Mouse (Mus musculus): Measurements from ENCODE around the gene Nutf2.

Gene Nutf2

DNA sequence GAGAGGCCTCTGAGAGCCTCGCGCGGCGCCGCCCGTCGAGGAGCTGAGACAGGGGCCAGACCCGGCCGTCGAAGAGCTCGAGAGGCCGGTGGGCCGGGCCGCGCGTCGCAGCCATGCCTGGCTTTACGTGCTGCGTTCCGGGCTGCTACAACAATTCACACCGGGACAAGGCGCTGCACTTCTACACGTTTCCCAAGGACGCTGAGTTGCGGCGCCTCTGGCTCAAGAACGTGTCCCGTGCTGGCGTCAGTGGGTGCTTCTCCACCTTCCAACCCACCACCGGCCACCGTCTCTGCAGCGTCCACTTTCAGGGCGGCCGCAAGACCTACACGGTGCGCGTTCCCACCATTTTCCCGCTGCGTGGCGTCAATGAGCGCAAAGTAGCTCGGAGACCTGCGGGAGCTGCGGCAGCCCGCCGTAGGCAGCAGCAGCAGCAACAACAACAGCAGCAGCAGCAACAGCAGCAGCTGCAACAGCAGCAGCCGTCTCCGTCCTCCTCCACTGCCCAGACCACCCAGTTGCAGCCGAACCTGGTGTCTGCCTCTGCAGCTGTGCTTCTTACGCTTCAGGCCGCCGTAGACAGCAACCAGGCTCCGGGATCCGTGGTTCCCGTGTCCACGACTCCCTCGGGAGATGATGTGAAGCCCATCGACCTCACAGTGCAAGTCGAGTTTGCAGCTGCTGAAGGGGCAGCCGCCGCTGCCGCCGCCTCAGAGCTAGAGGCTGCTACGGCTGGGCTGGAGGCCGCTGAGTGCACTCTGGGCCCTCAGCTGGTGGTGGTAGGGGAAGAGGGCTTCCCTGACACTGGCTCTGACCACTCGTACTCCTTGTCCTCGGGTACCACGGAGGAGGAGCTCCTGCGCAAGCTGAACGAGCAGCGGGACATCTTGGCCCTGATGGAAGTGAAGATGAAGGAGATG, 4.9 kb upstream of the Nutf2 start:
- DNase-seq = peak; percentile 50 to 71

DNA sequence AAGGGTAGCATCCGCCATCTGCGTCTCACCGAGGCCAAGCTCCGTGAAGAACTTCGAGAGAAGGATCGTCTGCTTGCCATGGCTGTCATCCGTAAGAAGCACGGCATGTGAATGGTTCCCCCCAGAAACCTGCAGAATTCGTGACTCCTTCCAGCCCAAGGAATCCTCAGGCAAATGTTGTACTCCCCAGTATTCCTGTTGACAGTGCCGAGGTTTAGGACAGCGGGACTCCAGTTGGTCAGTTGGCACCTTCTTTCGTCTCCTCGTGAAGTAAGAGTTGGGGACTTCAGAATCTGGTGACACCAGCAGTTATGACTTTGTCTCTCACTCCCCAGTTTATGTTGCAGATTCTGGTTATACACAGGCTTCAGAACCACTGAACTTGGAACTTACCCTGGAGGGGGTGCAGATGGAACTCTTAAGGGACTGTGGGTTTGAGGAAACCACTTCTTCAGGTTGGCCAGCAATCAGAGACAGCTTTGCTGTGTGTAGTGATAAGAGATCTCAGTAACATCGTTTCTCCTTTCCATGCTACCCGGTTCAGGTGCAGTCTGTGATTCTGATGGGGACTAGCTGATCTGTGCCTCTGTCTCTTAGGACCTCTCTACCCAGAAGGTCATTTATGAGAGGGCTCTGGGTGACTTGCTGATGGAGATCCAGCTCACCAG, 4.1 kb upstream of the Nutf2 start:
- DNase-seq = no peak

DNA sequence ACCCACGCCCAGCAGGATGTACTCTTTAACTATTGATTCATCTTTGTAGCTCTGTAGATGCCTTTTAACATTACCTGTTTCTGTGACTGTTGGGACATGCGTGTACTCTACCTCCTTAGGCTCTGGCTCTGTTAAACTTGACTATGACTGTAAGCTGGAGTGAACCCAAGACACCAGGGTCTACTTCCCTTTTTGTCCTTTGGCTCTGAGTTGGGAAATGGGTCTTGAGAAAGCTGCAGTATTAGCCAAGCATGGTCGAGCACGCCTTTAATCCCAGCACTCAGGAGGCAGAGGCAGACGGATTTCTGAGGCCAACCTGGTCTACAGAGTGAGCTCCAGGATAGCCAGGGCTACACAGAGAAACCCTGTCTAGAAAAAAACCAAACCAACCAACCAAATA, 1.9 kb upstream of the Nutf2 start:
- DNase-seq = no peak

DNA sequence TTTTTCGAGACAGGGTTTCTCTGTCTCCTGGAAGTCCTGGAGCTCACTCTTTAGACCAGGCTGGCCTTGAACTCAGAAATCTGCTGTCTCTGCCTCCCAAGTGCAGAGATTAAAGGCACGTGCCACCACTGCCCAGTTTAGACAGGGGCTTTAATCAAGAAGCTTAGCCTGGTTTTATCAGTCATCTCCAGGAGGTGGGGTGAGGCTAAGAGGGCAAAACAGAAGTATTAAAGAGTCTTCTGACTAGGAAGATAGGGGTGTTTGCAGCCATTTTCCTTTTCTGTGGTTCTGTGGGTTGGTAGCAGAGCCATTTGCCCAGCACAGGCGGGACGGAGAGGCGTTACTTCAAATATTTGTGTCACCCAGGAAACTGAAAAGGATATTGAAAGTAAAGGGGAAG, 1.1 kb upstream of the Nutf2 start:
- DNase-seq = no peak

DNA sequence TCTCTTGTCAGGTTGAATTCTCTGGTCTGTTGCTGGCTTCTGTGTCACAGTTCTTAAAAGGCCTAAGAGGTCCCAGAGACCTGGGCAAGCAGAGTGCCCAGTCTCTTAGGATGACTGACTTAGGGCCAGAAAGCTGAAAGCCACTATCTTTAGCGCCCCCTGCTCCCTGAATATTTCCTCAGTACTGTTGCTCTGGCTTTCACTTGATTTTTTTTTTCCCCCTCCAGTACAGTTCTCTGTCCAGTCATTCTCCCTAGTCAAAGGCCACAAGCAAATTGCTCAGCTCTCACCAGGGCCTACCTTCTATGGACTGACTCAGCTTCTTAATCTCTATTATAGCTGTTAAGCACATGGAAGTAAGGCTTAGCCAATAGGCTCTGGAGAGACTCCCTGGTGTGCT, 1.6 kb downstream of the Nutf2 start:
- peak in 1 of 2 experiments; percentile 20 for DNase-seq

DNA sequence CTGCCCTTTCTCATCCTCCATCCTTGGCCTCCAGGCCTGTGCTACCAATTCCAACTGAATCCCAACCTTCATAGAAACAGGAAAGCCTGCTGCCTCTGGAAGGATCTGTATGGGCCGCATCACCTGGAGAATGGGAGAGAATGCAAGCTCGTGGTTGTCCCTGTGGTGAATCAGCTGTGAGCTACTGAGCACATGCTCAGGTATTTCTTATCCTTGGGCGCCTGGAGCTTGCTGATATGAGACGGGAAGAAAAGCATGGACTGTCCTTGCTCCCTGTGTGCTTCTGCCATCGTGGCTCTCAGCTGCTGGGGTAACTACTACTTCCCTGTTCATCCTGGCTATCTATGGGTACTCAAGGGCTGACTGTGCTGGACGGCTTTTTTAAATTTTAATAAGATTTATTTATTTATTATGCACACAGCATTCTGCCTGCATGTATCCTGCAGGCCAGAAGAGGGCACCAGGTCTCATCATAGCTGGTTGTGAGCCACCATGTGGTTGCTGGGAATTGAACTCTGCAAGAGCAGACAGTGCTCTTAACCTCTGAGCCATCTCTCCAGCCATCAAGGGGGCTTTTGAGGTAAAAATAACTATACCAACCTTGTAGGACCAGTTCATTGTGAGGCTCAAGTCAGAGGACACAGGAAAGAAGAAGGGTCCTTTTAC, 6.1 kb downstream of the Nutf2 start:
- no peak for DNase-seq

DNA sequence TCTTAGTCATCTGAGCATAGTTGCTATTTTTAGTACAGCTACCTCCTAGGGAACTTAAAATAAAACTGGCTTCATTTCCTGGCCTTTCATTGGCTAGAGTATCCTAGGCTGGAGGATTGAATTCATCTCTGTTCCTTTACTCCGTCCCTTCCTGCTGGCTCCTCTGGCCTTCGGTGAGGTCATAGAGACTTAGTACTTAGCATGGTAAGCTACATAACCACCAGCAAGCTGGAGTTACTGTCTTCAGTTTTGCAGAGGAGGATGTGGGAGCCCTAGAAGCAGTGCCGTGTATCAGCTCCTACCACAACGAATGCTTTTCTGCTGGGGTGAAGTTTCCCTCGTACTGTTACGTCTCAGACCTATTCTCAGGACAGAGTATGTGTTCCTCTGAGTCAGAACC, 13.9 kb downstream of the Nutf2 start:
- no peak for DNase-seq

DNA sequence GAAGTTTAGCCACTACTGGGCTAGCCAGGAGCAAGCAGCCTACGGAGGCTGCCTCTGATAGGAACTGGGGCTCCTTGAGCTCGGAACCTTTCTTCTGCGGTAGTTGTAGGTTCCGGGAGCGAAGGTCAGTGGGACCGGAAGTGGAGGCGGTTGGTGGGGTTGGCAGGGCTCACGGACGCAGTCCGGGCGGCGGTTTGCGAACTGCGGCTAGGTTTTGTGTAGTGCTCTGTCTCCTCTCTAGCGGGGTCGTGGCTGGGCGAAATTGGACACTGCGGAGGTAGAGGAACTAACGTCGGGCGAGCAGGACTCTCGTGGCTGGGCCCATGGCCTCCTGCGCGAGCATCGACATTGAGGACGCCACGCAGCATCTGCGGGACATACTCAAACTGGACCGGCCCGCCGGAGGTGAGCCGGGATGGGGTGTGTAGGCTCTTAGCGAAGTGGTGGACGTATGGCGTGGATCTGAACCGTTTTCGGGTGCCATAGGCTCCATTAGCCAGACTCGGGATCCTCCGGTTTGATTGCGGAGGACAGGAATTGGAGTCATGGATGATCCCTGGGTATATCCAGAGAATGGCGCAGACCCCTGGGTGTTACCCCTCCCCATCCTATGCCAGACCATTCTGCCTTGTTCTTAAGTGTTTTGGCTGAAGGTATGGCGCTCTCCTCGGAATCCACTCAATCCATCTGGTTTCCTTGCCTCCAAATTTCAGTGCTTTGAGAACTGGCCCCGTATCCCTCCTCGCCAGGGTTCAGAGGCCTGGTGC, 20.6 kb downstream of the Nutf2 start, which contains the start of gene Edc4:
TSS of gene Edc4 (plus strand) at position 128 of the 767 bp plus-strand sequence.
- DNase-seq = peak; percentile 85 to 89

DNA sequence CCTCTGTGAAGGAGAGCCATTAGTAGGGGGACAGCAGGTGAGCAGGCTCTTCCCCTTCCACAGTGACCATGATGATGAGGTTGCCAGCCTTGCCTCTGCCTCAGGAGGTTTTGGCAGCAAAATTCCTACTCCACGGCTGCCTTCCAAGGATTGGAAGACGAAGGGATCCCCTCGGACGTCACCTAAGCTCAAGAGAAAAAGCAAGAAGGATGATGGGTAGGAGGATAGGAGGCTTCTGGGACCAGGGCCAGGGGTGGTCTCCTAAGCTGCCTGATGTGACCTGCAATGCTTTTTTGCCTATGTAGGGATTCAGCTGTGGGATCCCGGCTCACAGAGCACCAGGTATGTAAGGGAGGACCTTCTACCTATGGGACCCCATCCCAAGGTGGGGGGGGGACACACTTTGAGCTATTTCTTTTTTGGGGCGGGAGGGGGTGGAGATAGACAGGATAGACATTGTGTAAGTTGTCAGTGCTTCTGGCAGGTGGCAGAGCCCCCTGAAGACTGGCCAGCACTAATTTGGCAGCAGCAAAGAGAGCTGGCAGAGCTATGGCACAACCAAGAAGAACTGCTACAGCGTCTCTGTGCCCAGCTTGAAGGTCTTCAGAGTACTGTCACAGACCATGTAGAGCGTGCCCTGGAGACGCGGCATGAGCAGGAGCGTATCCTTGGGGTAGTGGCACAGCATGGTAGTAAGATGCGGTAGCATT, 29.5 kb downstream of the Nutf2 start:
- DNase-seq = no peak

DNA sequence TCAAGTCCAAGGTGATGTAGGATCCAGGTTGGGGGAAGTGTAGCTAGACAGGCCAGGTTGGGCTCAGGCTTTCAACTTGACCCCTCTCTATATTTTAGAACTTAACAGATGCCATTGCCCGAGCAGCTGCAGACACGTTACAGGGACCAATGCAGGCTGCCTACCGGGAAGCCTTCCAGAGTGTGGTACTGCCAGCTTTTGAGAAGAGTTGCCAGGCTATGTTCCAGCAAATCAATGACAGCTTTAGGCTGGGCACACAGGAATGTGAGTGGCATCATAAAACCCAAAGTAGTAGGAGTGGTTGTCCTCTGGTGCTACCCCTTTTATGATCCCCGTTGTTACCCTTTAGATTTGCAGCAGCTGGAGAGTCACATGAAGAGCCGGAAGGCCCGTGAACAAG, 30.5 kb downstream of the Nutf2 start:
- DNase-seq = no peak

DNA sequence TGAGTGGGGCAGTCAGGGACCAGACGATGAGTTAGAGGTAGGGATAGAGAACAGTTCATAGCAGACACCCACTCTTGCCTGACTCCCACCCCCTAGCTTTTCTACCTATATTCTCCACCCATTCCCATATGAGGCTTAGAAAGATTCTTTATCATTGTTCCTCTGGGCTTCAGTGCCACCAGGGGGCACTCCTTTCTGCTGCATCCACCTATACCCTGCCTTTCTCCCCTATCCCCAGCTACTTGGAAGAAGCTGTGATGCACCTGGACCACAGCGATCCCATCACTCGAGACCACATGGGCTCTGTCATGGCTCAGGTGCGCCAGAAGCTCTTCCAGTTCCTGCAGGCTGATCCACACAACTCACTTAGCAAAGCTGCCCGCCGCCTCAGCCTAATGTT, 32.1 kb downstream of the Nutf2 start:
- peak in 1 of 2 experiments; percentile 52 for DNase-seq

DNA sequence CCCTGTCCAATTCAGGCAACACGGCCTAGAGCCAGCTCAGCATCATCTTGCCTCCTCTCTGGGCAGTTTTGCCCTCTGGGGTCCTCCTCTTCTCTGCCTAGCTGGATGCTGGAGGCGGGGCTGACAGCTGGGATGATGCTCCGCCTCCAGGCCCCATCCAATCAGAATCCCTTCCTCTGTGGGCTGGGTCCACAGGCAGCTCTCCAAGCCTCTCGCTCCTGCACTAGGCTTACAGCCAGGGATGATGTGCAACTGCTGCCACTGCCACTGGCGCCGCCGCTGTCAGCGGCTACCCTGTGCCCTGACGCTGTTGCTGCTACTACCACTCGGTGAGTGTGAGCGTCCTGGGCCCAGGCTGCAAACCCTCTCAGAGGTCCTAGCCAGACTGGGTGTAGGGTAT, 33.0 kb downstream of the Nutf2 start, which contains the start of gene Nrn1l:
TSS of gene Nrn1l (plus strand) at position 229 of the 400 bp plus-strand sequence.
- peak; percentile 79 to 90 for DNase-seq

DNA sequence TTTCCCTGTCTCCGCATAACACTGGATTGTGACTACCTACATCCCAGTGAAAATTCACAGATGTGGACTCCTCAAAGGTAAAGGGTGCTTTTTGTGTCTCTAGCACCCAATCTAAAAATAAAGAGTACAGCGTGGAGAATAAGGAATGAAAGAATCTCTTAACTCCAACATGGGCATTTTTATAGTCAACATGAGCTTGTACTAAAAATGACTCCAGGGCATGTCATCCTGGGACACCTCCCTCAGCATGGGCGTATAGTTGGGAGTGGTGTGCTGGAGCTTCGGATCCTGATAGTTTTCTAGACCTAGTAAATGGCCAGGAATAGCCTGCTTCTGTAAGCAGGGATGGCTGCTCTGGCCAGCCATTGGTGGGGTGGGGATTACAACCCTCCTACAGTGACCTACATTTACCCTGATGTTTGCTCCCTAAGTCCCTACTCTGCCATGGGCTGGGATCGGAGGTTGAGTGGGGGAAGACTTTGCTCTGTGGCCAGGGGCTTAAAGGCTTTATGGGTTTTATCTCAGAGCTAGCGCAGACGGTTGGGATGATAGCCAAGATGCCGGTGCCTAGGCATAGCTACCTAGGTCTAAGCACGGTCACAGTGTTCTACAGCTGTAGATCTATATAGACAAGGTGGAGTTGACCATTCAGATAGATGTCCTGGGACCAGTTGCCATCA, 37.6 kb downstream of the Nutf2 start:
- DNase-seq = no peak

DNA sequence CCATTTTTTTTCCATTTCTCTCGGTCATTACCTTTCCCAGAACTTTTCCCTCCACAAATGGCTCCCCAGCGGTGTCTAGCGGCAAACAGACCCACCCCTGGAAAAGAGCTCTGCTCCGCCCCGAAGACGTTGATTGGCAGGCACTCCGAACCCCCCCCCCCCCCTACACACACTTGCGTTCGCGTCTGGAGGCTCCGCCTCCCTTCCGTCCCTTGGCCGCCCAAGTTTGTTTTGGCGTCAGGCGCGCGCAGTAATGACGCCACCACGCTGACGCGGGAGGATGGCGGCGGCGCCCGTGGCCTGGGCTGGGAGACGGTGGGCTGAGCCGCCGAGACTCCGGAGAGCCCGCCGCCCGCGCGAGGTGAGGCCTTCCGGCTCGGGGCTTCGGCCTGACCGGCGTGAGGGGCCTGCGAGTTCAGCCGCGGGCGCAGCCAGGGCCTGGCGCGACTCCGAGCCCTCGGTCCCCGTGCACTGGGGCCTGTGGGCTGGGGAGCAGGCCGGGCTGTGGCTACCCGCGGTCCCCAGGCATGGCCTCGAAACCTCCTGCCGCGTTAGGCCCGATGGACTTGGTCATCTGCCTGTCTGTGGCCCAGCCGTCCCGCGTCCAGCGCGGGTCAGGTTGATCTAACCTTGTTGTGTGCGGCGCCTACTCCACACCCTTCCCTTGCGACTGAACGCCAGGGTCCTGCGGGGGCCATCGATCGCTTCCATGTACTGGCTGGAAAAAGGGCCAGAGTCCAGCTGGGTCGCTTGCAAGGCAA, 40.0 kb downstream of the Nutf2 start, which contains the start of gene Pskh1:
TSS of gene Pskh1 (plus strand) at position 262 of the 761 bp plus-strand sequence.
- DNase-seq = peak; percentile 93 to 96

DNA sequence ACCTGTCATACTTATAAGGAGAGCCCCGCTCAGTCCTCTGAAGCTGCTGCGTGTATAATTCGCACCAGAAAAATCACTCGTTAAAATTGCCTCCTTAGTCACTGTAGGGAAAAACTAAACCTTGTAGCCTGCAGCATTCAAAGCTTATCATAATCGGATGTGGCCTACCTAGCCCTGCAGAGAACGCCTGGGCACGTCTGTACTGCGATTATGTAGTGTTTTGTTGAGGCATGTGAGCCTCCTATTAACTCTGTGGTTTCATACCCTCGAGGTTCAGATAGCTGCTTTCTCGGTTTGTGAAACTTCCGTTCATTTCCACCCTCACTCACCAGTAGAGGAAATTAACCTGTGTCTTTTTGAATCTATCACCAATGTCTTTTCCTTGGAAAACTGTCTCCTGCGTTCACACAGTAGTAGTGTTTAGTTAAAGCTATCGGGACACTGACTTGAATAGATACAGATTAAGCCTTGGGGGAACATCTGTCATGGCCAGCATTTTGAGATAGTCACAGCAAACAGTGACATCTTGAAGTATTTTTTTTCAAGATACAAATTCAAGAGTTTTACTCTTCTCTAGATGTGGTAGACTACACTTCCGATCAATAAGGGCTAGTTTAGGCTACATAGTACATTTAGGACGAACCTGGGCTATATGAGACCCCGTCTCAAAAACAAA, 40.7 kb downstream of the Nutf2 start:
- no peak for DNase-seq

DNA sequence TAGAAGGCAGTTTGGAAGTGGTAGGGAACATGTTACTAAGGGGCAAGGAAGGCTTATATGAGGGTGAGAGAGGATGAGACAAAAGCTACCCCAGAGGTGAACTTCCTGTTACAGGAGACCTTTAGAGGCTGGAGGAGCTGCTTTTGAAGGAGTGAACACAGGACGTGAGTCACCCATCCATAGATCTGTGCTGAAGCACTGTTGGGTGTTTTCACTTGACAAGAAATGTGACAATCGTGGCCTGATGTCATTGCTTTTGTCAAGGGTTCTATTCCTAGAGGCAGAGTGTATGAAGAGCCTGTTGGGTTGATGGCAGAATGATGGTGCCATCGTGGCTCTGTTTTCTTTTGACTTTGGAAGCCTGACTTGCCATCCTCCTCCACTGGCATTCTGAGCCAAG, 59.0 kb downstream of the Nutf2 start:
- DNase-seq = no peak

DNA sequence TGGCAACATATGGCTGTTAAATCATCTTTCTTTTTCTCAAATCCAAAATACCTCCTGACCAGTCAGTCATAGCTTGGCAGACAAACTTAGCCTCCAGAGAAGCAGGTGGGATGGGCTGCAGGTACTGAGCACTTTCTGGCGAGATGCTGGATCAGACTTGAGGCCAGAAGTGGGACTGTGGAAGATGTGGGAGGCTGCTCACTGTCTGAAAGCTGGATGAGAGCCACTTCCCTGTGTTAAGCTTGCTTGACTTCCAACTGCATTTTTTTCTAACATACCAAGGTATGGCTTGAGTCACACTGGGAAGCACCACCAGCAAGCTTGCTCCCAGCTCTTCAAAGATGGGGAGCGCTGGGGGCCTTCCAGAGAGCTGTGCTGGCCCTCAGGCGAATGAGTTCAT, 64.7 kb downstream of the Nutf2 start:
- DNase-seq = no peak
